Mouse (Mus musculus) limb, embryonic 12.5 days (tissue): ENCODE results near the gene Nlrc5. TPM values are rescaled to one million over a fixed set of nuclear protein-coding genes. Genes with fewer than 3 reads are reported as not detected.
A peak's percentile ranks its signal among the peaks of the same experiment; 100 is the strongest.

Experiments
- ATAC-seq: fragments of 200-750 bp; cut with Nextera tagmentation; 2 replicates; pipeline ENCODE4 v1.8.0; 2017; ENCODE audit warnings: low read depth, moderate TSS enrichment; ENCODE audit not compliant: insufficient number of reproducible peaks, insufficient read depth, low FRiP score, low TSS enrichment
- H3K27ac ChIP-seq: fragments of 300-500 bp; sonication (generic); 2 replicates; pipeline ENCODE4 v1.5.1; 2016; ENCODE audit warnings: mild to moderate bottlenecking, moderate library complexity
- H3K27me3 ChIP-seq: fragments of 300-500 bp; sonication (generic); 2 replicates; pipeline ENCODE4 v1.6.1; 2016; ENCODE audit warnings: mild to moderate bottlenecking, moderate library complexity
- H3K36me3 ChIP-seq: fragments of 300-500 bp; sonication (generic); 2 replicates; pipeline ENCODE4 v1.6.1; 2016; ENCODE audit warnings: mild to moderate bottlenecking, moderate library complexity
- H3K4me1 ChIP-seq: fragments of 300-500 bp; sonication (generic); replicated peaks from 2 replicates; pipeline ENCODE4 v1.6.1; 2016
- H3K4me2 ChIP-seq: fragments of 300-500 bp; sonication (generic); 2 replicates; pipeline ENCODE4 v1.6.1; 2016; ENCODE audit warnings: mild to moderate bottlenecking, moderate library complexity
- H3K4me3 ChIP-seq: fragments of 300-500 bp; sonication (generic); replicated peaks from 2 replicates; pipeline ENCODE4 v1.5.1; 2016; ENCODE audit warnings: mild to moderate bottlenecking
- H3K9ac ChIP-seq: fragments of 300-500 bp; sonication (generic); replicated peaks from 2 replicates; pipeline ENCODE4 v1.6.1; 2016; ENCODE audit warnings: mild to moderate bottlenecking, moderate library complexity
- H3K9me3 ChIP-seq: fragments of 300-500 bp; sonication (generic); 2 replicates; pipeline ENCODE4 v1.6.1; 2016; ENCODE audit warnings: mild to moderate bottlenecking, moderate library complexity
- WGBS: fragments of 180-500 bp; shearing (Covaris S2); methylation state at CpG from one replicate; pipeline ENCODE4 v1.1.7; 2016; 5-methylcytosine and 5-hydroxymethylcytosine counted together
- microRNA-seq: library from miRNA; unstranded; fragments of <30 nt; microRNA quantifications from one replicate; pipeline ENCODE4, GENCODE M21; 2017
- polyA plus RNA-seq: library from polyadenylated mRNA; unstranded; fragments of >200 nt; fragmentation: Nextera tagmentation; extraction: Ambion mirVana; gene quantifications from 2 replicates; pipeline ENCODE4 v1.2.1, GENCODE M21; 2016

Nlrc5 gene
- polyA plus RNA-seq, 1 experiment from 2014 or later, result 0.09 TPM

DNA sequence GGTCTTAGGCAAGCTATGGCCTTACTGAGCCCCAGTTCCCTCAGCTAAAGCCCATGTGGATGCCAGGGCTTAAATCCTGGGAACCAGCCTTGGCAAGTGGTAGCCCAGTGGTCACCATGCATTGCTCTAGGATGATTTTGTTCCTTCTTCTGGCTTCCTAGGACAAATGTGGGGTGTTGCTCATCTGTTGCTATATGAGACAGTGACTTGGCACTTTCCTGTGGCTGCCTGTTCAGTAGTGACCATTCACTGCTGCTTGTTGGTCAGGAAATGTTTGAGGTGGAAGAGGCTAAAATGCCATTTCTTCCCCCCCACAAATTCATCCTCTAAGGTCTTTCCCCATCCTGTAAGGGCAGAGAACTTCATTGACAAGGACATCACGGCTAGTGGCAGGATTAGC is 135.3 kb downstream of the Nlrc5 start:
- Histone ChIP-seq H3K9me3 (no peaks in the 10 kb centered on the region), H3K9ac (no peak overlapping the region), H3K27me3 (no peaks in the 10 kb centered on the region), H3K36me3 (peaks cover 18% of the 10 kb centered on the region), H3K4me3 (no peak overlapping the region), H3K4me2 (no peak overlapping the region), H3K4me1 (peaks cover 16% of the 10 kb centered on the region), H3K27ac (no peak overlapping the region)
- ATAC-seq, result no peak
- WGBS, result 72% methylated on average over 1 of the region's 1 CpGs

DNA sequence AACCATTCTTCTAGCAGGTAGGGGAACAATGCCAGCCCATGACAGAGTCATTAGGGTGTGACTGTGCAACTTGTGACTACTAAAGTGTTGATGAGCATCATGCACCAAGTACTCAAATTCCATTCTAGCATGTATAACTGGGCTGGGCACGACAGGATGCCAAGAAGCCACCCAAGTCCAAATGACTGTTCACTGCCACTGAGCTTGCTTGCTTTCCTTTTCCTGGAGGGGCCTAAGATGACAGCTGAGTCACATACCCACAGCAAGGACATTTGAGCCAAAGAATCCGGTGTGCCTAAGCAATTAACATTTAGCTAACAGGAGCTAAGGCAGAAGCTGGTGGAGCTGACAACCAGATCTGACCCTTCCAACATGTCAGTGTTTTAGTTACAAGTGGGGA is 137.7 kb downstream of the Nlrc5 start:
- no peak overlapping the region for H3K9ac ChIP-seq
- no peak for ATAC-seq
- no peak overlapping the region for H3K4me2 ChIP-seq
- no peak overlapping the region for H3K4me3 ChIP-seq
- no peaks in the 10 kb centered on the region for H3K27me3 ChIP-seq
- WGBS, result 64% methylated on average over 2 of the region's 2 CpGs
- H3K9me3 ChIP-seq, result no peaks in the 10 kb centered on the region
- H3K36me3 ChIP-seq, result peaks cover 42% of the 10 kb centered on the region
- no peak overlapping the region for H3K27ac ChIP-seq
- peaks cover 8% of the 10 kb centered on the region; the same call in 1 of the 2 replicates for H3K4me1 ChIP-seq

DNA sequence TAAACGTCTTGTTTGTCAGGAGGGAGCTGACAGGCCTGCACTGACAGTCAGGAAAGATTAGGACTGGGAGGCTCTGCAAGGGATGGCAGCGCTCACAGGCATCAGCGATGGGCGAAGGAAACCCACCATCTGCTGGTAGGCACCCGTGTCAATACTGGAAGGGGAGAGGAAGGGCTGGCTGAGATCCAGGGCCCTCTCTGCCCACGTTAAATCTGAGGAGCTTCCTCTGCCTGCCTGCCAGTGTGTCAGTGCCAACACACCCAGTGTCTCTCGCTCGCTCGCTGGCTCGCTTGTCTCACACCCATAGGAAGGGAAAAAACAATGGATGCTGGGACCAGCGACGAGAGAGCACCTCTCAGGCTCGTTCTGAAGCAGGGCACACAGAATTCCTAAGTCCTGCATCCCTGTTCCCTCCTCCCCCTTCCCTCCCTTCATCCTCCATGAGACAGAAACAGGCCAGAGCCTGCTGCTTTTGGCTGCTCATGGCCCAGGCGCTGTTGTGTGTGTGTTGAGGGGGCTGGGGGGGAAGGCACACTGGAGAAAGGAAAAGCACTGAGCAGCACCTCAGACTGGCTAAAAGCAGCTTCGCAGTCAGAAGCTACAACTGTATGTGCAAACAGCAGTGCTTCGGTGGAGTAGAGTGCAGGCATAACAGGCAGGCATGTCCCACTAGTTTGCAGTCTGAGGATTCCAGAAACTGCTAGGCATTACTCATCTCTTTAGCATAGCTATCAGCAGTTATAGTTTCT is 140.2 kb downstream of the Nlrc5 start:
- H3K9ac ChIP-seq, result peak overlapping the region; percentile 37; the same call in 1 of the 2 replicates
- H3K36me3 ChIP-seq, result peaks cover 67% of the 10 kb centered on the region
- no peak overlapping the region for H3K4me3 ChIP-seq
- no peak overlapping the region for H3K27ac ChIP-seq
- H3K9me3 ChIP-seq, result no peaks in the 10 kb centered on the region
- H3K27me3 ChIP-seq, result no peaks in the 10 kb centered on the region
- H3K4me1 ChIP-seq, result 0 out of 2 replicates have a peak, but pooled peaks cover 3% of the 10 kb centered on the region
- 88% methylated on average over 16 of the region's 16 CpGs for whole genome bisulfite sequencing
- no peak overlapping the region for H3K4me2 ChIP-seq
- ATAC-seq, result no peak

DNA sequence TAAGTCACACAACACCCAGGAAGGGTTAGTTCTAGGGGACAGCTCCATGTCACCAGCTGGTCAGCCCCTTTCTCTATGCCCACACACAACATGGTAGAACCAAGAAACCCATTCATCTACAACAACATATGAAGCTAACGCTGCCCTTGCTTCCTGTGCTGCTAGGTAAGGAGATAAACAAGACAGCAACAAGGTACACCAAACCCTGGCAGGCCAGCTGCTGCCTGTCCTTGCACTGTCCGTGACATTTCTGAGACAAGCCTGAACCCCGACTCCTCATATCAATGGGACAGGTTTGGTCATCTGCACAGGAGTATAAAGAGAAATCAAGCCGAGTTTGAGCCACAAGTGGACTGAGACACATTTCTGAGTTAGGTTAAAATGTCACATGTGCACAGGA is 141.0 kb downstream of the Nlrc5 start:
- no peaks in the 10 kb centered on the region for H3K4me1 ChIP-seq
- no peak for ATAC-seq
- H3K9me3 ChIP-seq, result no peaks in the 10 kb centered on the region
- WGBS, result 90% methylated on average over 4 of the region's 4 CpGs
- H3K27ac ChIP-seq, result no peak overlapping the region
- no peaks in the 10 kb centered on the region for H3K27me3 ChIP-seq
- peaks cover 74% of the 10 kb centered on the region for H3K36me3 ChIP-seq
- H3K4me3 ChIP-seq, result no peak overlapping the region
- H3K9ac ChIP-seq, result no peak overlapping the region
- H3K4me2 ChIP-seq, result no peak overlapping the region

Small RNA genes lying within 50 kb of the gene (microRNA-seq; reads per million reads assigned to microRNA genes)
- not detected for gene Mir7072

Other genes with a start within 250 kb of the Nlrc5 start
- gene Nup93, start 219.8 kb upstream of the Nlrc5 start, polyA plus RNA-seq, result 114 TPM in 2 replicates
- not detected in 2 replicates for gene Slc12a3, start 105.2 kb upstream of the Nlrc5 start, polyA plus RNA-seq
- gene Herpud1, start 47.9 kb upstream of the Nlrc5 start, polyA plus RNA-seq, result 47.5 and 50.9 TPM in 2 replicates
- gene Cpne2, start 98.6 kb downstream of the Nlrc5 start, polyA plus RNA-seq, result 6.9 and 7.0 TPM in 2 replicates
- gene Rspry1, start 167.6 kb downstream of the Nlrc5 start, polyA plus RNA-seq, result 48.2 and 52.3 TPM in 2 replicates
- 74.6 and 83.0 TPM in 2 replicates for gene Fam192a, start 167.6 kb downstream of the Nlrc5 start, polyA plus RNA-seq
- gene Arl2bp, start 232.2 kb downstream of the Nlrc5 start, polyA plus RNA-seq, result 172 and 173 TPM in 2 replicates